ENCODE assay signal across 1 mouse cellular context in the genomic region with DNA sequence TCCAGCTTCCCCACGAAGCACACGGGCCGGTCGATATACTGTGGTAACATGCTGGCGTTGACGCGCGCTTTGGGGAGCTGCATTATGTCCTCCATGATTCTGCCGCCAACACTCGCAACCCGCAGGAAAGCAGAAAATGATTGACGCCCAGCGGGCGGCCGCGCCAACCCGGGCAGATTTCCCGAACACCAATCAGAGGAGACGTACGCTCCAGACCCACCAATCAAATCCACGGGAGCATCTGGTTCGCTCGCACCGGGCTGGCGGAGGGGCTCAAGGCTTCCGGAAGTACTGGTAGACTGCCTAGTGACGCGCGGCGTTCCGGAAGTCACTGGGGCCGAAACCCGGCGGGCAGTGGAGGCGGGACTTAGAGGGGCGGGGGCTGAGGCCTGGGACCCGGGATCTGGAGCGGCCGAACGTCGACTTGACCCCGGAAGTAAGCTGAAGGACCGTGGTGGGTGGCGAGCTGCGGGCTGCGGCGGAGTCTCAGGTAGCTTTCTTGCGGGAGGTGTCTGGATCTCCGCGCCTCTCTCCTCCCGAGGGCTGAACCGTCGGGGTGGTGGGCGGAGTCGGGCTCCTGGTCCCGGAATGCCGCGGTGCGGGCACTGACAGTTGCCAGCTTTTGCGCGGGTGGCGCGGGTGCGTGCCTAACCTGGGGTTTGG.
TF ChIP-seq lines count a peak whose summit lies in the region.

A gene (minus strand): TSS at position 170 of the 663 bp plus-strand sequence.
A gene (plus strand): TSS at position 285 of the 663 bp plus-strand sequence.
A gene (plus strand): TSS at position 447 of the 663 bp plus-strand sequence.

TF ChIP-seq in MEL, 35 proteins besides CTCF, POLR2A, EP300 and RAD21 (continued from another document):
- peak; percentile 80 for TF ChIP-seq NELFE (IDR thresholded peaks at IDR 0.05; ENCODE audit: low read depth, low read length)
- TF ChIP-seq MEF2A (IDR thresholded peaks at IDR 0.05; ENCODE audit: extremely low read depth, insufficient replicate concordance, low read depth, low read length, poor library complexity, severe bottlenecking) = no peak
- peak; percentile 23; the same call in 1 of the 2 replicates for TF ChIP-seq MXI1 (IDR thresholded peaks at IDR 0.05; ENCODE audit: low read depth, low read length)
- TF ChIP-seq MYC (IDR thresholded peaks at IDR 0.05; ENCODE audit: low read depth, low read length) = 0 out of 2 replicates have a peak, but pooled peaks have one; percentile 19
- TF ChIP-seq JUND (IDR thresholded peaks at IDR 0.05; ENCODE audit: low read depth, low read length) = no peak
- peak; percentile 69; the same call in 1 of the 2 replicates for TF ChIP-seq TBP (IDR thresholded peaks at IDR 0.05; ENCODE audit: low read depth, low read length)
- no peak for TF ChIP-seq NRF1 (IDR thresholded peaks at IDR 0.05; ENCODE audit: insufficient read depth, low read depth, low read length, poor library complexity, severe bottlenecking)
- 0 out of 2 replicates have a peak, but pooled peaks have one; percentile 59 for TF ChIP-seq MAX (IDR thresholded peaks at IDR 0.05; ENCODE audit: low read length)
- peak; percentile 95 for TF ChIP-seq ELF1 (IDR thresholded peaks at IDR 0.05; ENCODE audit: low read depth, low read length)
- no peak for TF ChIP-seq POLR2AphosphoS5 (IDR thresholded peaks at IDR 0.05; ENCODE audit: borderline replicate concordance, low read depth, low read length)
- TF ChIP-seq GATA1 (IDR thresholded peaks at IDR 0.05; ENCODE audit: low read depth, low read length) = no peak
- TF ChIP-seq TCF12 (IDR thresholded peaks at IDR 0.05; ENCODE audit: low read depth, low read length) = peak; percentile 10; the same call in 1 of the 2 replicates
- TF ChIP-seq ETS1 (IDR thresholded peaks at IDR 0.05; ENCODE audit: low read depth, low read length) = no peak
- TF ChIP-seq E2F4 (IDR thresholded peaks at IDR 0.05; ENCODE audit: borderline replicate concordance, low read depth, low read length) = peak; percentile 73; the same call in 1 of the 2 replicates
- TF ChIP-seq CHD2 (IDR thresholded peaks at IDR 0.05; ENCODE audit: low read length) = peak; percentile 54
- peak; percentile 73 for TF ChIP-seq ZMIZ1 (IDR thresholded peaks at IDR 0.05; ENCODE audit: low read depth, low read length)
- peak; percentile 43; the same call in 1 of the 2 replicates for TF ChIP-seq KAT2A (conservative IDR thresholded peaks at IDR 0.05; ENCODE audit: low read depth, low read length)
- TF ChIP-seq HCFC1 (IDR thresholded peaks at IDR 0.05; ENCODE audit: low read depth, low read length) = peak; percentile 86
- peak; percentile 73; the same call in 1 of the 2 replicates for TF ChIP-seq MAZ (IDR thresholded peaks at IDR 0.05; ENCODE audit: low read depth, low read length)
- TF ChIP-seq MYB (IDR thresholded peaks at IDR 0.05; ENCODE audit: low read depth, low read length) = 0 out of 2 replicates have a peak, but pooled peaks have one; percentile 11
- peak; percentile 69 for TF ChIP-seq POLR2AphosphoS2 (IDR thresholded peaks at IDR 0.05; ENCODE audit: low read length)
